Mouse (Mus musculus): Measurements from ENCODE around the gene Lmtk2. TPM values are rescaled to one million over a fixed set of nuclear protein-coding genes. Genes with fewer than 3 reads are reported as not detected.

Lmtk2 gene
- polyA plus RNA-seq, 1 experiment from 2014 or later: 10.6 TPM

GRCm38 (mm10) chr5:144234714-144235113 is 134.5 kb downstream of the Lmtk2 start:
- Histone ChIP-seq H3K4me1 (ENCODE audit: control insufficient read depth, insufficient read depth, low read length) (no peaks in the 10 kb centered on the region), H3K27me3 (ENCODE audit: control insufficient read depth, insufficient read depth, low read length) (no peaks in the 10 kb centered on the region), H3K4me3 (replicated peaks; ENCODE audit: low read depth, low read length) (no peak overlapping the region), H3K36me3 (ENCODE audit: control insufficient read depth, insufficient read depth, low read length) (no peaks in the 10 kb centered on the region), H3K4me2 (ENCODE audit: low read length) (no peak overlapping the region), H3K27ac (replicated peaks; ENCODE audit: low read depth, low read length) (no peak overlapping the region), H3K9ac (replicated peaks; ENCODE audit: low read length) (no peak overlapping the region), H3K9me3 (ENCODE audit: control insufficient read depth, low read length) (no peaks in the 10 kb centered on the region)
- WGBS: 87% methylated on average over 7 of the region's 7 CpGs
- no peak for DNase-seq
- ATAC-seq (ENCODE audit: low FRiP score, low TSS enrichment): no peak

Other genes with a start within 250 kb of the Lmtk2 start
- gene Ankrd61, start 202.8 kb upstream of the Lmtk2 start, polyA plus RNA-seq (2014; fragmentation: Nextera tagmentation; extraction: Ambion mirVana): 0.61 and 0.93 TPM in 2 replicates
- 72.3 and 83.0 TPM in 2 replicates for gene Aimp2, start 190.6 kb upstream of the Lmtk2 start, polyA plus RNA-seq (2014; fragmentation: Nextera tagmentation; extraction: Ambion mirVana)
- gene Pms2, start 190.5 kb upstream of the Lmtk2 start, polyA plus RNA-seq (2014; fragmentation: Nextera tagmentation; extraction: Ambion mirVana): 26.9 and 31.0 TPM in 2 replicates
- 1.5 and 1.9 TPM in 2 replicates for gene Gm42421, start 172.3 kb upstream of the Lmtk2 start, polyA plus RNA-seq (2014; fragmentation: Nextera tagmentation; extraction: Ambion mirVana)
- gene Rsph10b, start 167.4 kb upstream of the Lmtk2 start, polyA plus RNA-seq (2014; fragmentation: Nextera tagmentation; extraction: Ambion mirVana): 3.4 and 3.9 TPM in 2 replicates
- 82.9 and 97.9 TPM in 2 replicates for gene Ccz1, start 85.6 kb upstream of the Lmtk2 start, polyA plus RNA-seq (2014; fragmentation: Nextera tagmentation; extraction: Ambion mirVana)
- not detected in 2 replicates for gene Ocm, start 73.8 kb upstream of the Lmtk2 start, polyA plus RNA-seq (2014; fragmentation: Nextera tagmentation; extraction: Ambion mirVana)
- 0.08 TPM in 1 of 2 replicates, not detected in the other for gene Bhlha15, start 89.8 kb downstream of the Lmtk2 start, polyA plus RNA-seq (2014; fragmentation: Nextera tagmentation; extraction: Ambion mirVana)
- gene Tecpr1, start 123.2 kb downstream of the Lmtk2 start, polyA plus RNA-seq (2014; fragmentation: Nextera tagmentation; extraction: Ambion mirVana): 35.3 and 36.8 TPM in 2 replicates
- 125 and 144 TPM in 2 replicates for gene Bri3, start 144.0 kb downstream of the Lmtk2 start, polyA plus RNA-seq (2014; fragmentation: Nextera tagmentation; extraction: Ambion mirVana)

Data from midbrain, embryonic 14.5 days (tissue).